Mouse (Mus musculus): ENCODE measurements around the gene Ntn1. TPM values are rescaled to one million over a fixed set of nuclear protein-coding genes. Genes with fewer than 3 reads are reported as not detected.

Ntn1 gene
- total RNA-seq (2021) = 10 to 100 TPM in 1 of 2 experiments, 1 to 10 TPM in 1; 9.9 to 16.1 TPM
- 16.0 and 19.9 TPM in 2 replicates for polyA plus RNA-seq (2012; rRNA removed)
- long read RNA-seq, partial matches to known transcripts = 0 of 7 reads
- long read RNA-seq, other reads (novel, unspliced or antisense) = 7 of 7 reads

DNA sequence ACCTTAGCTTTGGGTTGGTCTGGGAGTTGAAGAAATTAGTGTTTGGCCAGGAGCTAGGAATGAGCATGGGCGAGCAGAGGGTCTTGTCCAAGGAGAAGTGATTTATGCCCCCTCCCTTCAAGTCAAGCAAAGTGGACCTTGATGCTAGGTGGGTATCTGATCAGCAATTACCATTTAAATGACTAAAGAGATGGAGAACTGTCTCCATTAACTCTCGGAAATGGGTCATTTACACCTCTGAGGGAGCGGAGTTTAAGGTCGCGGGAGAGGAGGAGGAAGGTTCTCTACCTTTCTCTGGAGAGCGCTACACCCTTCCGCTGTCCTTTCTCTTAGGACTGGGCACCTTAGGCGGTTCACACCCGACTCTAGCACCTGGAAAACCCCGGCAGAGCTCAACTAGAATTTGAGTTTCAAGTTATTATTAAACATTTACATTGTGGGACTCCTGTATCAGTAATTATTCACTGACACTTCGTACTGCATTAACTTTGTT, at the start of gene Ntn1:
TSS of gene Ntn1 (minus strand) at position 97 of the 493 bp plus-strand sequence.
- no peak for DNase-seq

DNA sequence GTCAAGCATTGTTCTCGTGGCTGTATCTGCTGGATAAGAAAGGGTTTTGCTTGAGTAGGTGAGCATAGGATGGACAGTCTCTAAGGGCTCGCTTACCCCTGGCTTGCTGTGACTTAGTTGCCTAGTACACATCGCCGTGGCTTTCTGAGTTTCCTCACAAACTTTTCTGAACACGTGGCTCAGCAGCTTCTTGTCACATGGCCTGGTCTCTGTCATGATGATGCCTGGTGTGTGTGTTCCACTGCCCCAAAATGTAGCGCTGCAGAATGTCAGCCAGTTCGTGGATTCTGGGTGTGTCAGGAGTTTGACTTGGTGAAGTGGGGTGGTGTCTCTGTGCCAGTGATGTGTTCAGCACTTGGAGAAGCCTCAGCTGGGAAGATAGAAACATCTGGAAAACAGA, 47.7 kb upstream of the Ntn1 start:
- no peak for DNase-seq

DNA sequence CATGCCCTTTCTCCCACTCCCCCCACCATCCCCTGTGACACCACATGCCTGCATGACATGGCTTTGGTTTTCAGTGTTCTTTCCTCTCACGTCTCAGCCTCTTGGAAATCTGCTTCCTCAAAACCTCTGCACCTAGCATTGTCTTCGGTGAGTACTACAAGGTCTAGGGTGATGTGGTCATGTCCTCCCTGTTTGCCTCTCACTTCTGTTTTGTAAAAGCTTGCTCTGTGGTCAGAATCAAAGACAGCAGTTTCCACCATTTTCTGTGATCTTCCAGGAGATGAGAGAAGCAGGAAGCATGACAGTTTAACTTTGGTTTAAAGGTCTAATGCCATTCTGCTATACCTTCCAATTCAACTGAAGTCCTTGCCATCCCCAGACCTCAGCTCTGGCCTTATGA, 46.6 kb upstream of the Ntn1 start:
- no peak for DNase-seq

DNA sequence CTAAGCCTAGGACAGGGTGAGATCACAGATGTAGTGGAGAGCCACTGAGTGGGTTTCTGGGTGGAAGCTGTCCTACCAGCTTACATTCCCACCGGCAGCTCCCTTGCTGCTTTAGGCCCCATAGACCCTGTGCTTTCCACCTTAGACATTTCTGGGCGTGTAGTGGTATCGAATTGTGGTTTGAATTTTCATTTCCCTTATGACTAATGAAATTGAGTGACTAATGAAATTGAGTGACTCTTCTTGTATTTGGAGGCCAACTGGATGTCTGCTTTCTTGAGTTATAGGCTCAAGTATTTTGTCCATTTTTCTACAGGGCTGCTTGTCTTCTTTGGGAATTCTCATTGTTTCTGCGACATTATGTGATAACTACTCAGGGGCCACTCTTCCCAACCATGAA, 45.9 kb upstream of the Ntn1 start:
- no peak for DNase-seq

DNA sequence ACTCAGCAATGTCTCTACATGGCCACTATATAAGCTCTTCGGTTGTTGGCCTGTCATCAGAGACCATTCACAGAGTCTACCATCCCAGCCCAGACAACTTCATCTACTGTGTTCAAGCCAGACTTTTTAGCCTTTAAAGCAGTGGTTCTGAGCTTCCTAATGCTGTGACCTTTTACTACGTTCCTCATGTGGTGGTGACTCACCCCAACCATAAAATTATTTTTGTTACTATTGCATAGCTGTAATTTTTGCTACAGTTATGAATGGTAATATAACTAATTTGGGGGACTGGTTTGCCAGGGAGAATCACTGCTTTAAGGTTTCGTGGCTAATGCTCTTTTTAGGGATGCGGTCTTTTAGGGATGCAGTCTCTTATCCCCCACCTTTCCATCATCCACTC, 45.3 kb upstream of the Ntn1 start:
- peak; percentile 38 for DNase-seq

DNA sequence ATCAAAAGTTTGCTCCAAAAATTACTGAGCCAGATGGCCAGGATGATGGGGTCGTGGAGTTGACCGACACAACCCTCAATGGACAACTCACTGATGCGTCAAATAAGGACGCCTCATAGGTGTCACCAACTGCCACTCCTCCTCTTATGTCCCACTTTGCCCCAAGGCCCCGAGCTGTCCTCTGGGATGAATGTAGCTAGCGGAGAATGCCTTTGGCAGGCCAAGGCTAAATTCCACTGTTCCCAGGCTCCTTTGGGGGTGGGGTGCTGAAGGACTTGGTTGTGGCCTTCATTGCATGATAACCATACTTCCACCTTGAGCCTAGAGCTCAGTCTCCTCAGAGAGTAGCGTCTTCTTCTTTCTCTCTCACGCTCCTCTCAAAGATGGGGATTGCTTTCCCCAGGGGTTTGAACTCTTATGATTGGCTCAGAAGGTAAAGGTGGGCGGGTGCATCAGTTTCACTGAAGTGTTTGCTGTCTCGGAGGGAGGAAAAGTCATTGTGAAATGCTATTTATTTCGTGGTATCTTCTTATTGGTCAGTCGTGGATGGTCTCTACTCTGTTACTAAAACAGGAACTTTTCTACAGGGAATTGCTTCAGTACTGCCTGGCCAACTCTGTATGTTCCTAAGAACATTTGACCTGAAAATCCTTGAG, 42.5 kb upstream of the Ntn1 start:
- peak; percentile 68 for DNase-seq

DNA sequence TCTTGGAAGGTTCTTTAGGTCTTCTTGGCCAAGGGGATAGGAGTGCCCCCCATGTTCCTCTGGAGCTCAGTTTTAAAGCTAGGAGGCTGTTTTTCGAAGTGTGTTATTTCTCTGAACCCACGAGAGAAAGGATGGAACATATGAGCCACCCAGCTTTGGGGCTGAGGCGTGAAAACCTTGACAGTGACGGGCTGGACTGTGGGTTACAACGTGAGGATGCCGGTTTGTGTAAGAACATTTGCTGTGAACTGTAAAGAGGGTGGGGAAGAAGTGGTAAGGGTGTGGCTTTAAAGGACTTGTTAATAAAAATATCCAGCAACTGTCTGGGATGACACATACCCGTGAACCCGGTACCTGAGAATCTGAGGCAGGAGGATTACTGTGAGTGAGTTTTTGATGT, 41.7 kb upstream of the Ntn1 start:
- no peak for DNase-seq

DNA sequence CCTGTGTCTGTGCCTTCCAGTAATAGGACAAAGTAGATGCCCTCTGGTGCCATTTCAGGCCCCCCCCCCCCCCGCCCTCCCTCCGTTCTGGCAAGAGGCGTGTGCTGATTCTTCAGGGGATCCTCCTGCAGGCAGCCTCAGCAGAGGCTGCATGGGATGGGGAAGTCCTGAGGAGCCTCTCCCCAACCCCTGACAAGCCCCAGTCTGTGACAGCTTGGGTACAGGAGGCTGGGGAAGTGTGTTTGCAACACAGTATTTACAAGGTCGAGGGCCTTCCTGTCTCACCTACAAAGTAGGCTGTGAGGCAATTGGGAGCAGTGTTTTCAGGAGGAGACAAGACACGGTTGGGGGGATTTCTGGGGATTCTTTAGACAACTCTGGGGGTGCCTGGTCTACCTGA, 40.3 kb upstream of the Ntn1 start:
- DNase-seq = no peak

DNA sequence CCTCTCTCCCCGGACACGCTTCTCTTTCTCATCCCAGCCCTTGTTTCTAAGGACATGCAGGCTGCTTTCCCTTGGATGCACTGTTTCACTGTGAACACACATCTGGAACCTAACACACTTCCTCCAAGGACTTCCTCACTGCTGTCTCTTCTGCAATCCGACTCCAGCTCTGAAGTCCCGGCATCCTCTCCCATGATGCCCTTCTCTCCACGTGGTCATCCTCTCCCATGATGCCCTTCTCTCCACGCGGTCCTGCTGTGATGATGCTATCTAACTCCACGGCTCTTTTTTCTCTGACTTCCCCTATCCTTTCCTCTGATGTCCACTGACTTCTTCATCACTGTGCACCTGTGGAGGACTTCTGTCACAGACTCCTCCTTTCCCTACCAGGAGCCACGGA, 39.5 kb upstream of the Ntn1 start:
- DNase-seq = no peak

DNA sequence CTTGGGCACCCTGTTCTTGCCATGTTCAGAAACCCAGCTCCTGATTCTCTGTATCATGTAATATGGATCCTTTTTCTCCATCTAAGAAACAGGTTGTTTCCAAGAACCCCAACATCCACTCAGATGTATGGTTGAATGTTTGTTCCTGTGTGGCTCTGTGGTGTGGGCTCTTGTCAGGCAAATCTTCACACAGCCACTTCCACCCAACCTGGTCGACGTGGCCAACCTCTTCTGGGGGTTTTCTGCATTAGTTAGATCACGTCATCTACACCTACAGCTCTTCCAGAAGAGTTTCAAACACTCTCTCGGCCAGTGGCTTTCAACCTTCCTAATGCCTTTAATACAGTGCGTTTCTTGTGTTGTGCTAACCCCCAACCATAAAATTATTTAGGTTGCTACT, 35.8 kb upstream of the Ntn1 start:
- DNase-seq = no peak

DNA sequence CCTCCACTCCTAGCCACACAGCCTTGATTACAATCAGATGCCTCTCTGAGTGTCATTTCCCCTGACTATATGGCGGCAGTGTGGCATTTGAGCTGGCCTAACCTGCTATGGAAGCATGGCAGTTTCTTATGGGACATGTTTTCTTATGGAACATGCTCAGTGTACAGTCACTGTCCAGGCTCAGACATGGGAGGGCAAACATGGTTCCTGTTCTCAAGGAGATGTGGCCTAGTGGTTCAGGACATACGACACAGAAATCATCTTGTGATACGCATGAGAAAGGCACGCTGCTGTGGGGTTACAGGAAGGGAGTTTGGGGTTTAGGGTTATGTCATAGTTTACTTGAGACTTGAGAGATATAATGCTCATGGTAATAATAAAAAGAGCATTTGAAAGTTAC, 35.0 kb upstream of the Ntn1 start:
- DNase-seq = no peak

DNA sequence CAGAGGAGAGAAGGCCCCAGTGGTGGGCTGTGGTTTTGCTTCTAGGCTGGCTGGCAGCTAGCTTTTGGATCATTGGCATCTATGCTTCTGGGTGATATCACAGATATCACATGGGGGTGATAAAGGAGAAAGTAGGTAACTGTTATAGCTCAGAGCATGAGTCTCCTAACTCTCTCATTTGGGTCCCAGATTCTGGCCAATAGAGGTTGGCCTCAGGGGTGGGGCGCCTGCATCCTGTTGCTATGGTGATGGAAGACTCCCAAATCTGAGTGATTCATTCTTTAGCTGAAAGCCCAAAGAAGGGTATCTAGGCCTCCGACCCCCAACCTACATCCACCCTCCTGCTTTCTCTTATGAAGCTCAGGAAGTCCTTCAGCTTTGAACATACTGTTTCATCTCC, 34.1 kb upstream of the Ntn1 start:
- DNase-seq = no peak

DNA sequence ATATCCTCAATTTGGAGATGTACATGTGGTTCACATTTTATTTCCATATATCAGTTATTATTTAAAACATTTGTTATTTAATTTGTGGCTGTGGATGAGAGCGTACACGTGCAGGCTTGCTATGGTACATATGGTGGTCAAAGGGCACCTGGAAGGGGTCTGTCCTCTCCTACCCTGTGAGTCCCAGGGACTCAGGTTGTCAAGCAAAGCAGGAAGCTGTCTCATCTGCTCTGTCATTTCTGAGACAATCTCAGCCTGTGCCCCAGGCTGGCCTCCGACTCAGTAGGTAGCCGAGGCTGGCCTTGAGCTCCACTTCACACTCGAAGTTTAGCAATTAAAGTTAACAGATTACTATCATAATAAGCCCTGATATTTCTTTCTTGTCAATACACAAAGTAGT, 32.9 kb upstream of the Ntn1 start:
- DNase-seq = no peak

DNA sequence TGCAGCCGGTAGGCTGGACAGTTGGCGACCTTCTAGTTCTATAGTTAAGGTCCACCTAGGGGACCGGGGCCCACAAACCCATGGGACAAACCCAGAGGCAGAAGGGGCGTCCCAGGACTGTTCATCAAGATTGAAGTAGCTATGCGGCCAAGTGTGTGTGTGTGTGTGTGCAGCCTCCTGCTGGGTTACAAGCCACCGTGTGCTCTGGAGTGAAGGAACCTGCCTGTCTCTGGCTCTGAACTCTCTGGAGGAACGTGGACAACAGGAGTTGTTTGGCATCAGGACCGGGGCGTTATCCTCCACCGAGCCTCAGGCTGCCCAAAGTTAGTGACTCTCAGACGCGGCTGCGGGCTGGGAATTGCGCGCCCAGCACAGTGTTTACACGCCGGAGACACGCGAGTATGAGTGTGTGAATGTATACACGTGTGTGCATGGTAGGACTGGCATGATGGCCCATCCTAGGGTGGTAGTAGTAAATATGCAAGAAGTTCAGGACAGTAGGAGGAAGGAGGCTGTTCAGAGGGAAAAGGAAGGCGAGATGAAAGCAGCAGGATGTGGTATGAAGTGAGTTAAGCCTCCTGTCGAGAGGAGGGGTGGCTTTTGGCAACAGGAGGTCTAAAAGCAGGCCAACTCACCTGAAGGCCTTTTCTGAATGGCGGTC, 31.9 kb upstream of the Ntn1 start:
- DNase-seq = no peak

DNA sequence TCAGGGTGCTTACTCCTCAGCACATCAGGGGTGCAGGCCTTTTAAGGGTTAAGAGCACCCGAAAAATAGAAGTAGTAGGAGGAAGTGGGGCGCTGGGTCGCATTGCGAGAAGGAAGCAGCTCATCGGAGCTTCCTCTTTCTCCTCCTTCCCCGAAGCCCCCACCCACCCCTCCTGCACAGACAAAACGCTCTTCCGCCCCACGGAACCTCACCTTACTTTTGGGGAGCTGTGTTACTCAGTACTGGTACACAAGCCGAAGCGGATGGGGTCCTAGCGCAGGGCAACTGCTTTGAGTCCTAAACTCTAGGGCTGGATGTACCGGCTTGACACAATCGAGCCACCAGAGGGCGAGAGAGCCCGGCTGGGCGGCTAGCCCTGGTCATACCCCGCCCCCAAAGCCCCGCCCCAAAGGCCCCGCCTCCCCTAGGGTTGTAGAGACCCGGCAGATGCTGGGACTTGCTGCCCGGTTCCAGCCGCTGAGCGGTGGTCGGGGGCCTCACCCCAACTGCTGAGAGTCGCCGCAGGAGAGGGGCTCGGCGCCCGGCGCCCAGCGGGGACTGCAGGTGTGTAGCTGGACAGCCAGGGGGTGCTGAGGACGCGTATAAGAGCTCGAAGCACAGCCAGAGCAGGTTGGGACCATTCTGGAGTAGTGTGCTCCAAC, 31.2 kb upstream of the Ntn1 start, which contains the start of gene Pik3r5:
TSS of gene Pik3r5 (plus strand) at position 423 of the 662 bp plus-strand sequence.
- DNase-seq = peak; percentile 85

DNA sequence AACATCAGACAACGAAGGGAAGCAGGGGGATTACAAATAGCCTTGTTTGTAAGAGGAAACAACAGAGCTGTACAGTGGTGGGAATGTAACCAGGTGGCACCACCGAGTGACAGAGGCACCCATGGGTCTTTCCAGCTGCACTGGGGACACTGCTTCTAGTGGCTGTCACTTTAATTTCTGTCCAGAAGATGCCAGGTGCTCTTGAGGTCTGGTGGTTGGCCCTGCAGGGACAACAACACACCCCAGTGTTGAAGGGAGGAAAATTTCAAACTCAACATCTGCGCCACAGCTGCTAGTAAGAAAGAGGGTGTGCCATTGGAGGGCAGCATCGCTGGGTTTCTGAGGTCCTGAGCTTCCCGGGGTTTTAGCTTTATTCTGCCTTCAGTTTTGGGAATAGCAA, 30.0 kb upstream of the Ntn1 start:
- no peak for DNase-seq

DNA sequence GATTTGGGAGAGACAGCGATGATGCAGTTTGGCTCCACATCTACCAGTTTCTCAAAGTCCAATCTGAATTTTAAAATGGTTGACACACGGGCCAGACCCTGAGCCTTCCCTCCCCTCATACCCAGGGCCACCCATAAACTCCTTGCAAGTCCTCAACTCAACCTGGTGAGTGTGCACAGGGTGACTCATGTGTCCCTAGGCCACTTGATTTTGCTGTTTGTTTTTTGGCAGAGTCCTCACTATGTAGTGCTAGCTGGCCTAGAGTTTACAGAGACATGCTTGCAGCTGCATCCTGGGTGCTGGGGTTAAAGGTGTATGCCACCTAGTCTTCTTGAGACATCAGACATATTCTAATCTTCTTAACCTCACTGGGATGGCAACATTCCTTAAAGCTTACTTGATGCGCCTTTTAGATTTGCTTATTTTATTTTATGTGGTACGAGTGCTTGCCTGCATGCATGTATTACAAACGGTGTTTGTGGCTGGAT, 26.5 kb upstream of the Ntn1 start:
- DNase-seq = peak; percentile 52

DNA sequence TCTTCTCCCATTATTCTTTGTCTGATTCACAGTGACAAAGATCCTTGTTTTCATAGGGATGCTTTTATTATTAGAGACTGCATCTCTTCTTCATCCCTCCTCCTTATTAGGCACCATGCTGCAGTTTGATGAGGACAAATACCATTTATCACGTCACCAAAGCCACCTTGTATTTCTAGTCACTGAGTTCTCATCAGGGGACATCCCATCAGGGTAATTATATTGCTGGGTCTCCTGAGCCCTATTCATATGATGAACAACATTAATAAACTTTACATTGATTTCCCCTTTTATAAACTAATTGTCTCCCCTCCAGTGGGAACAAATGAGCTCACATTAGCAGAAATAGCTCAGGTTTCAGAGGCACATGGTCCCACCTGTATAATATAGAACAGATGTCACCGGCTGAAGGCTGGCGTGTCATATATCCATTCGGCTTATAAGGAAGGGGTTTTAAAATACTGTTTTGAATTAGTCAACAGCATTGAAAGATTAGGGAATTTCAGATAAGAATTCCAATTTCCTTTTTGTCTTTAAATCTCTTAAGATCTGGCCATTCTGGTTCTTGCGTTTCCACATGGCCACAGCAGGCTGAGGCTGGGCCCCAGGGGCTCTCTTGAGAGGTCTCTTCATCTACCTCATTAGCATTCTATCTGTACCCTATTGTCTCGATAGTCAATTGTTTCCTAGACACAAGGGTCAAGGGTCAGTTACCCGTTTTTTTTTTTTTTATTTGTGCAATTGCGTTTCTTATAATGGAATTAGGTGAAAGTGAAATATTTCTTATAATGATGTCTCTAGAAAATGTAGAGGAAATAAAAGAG, 25.1 kb upstream of the Ntn1 start:
- DNase-seq = no peak

DNA sequence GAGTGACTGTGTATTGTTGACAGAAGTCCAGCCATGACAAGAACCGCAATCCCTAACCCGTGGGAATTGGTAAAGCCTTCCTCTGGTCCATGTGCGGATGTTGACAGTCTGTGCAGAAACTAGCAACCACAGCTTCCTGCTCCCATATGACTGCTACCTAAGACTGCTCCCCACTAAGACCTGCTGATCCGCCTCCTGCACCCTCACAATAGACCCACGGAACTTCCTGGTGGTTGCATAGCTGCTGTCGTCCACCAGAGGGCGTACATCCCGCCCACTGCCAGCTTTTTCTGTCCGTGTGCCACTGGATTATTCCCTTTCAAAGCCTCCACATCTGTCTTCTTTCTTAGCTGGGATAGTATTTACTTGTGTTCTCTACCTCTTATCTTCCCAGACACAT, 17.2 kb upstream of the Ntn1 start:
- peak; percentile 35 for DNase-seq

DNA sequence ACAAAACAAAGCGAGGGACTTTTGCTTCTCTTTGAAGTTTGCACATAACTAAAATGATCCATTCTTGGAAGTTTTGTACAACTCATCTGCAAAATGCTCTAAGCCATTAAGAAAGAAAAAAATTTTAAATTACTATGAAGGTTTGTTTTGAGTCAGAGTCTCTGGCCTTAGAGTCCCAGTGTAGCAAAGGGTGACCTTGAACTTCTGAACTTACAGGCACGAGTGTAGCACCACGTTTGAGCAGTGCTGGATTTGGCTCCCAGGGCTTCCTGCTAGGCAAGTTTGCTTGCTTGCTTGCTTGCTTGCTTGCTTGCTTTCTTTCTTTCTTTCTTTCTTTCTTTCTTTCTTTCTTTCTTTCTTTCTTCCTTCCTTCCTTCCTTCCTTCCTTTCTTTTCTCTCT, 16.4 kb upstream of the Ntn1 start:
- peak; percentile 55 for DNase-seq

DNA sequence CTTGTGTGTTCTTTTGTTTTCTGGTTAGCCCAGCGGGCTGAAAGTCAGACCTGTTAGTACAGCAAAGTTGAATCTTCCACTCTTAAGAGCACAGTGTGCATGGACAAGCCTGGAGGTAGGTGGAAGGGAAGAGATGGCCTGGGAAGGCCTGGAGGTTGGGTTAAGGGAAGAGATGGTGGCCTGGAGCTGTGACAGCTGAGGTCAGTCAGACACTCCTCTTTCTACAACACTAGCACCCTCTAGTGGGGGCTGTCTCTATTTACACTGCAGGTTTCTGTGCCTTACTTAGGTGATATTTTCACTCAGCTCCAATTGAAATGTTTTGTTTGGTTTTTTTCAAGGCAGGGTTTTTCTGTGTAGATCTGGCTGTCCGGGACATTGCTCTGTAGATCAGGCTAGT, 7.5 kb upstream of the Ntn1 start:
- peak; percentile 70 for DNase-seq

Measured in adrenal gland, adult 2 months (tissue).